Mouse (Mus musculus) adrenal gland, postnatal 36 days (tissue): ENCODE data around the gene Csf2ra. TPM values are rescaled to one million over a fixed set of nuclear protein-coding genes. Genes with fewer than 3 reads are reported as not detected.
"Not testable (repeated sequence)": the region's sequence is repeated elsewhere in the genome, so short reads cannot be mapped to it uniquely, and the experiment has no call there.

Source experiments
- DNase-seq, 2 experiments: peaks; one replicate each; pipeline ENCODE4 v3.0.0; 2021; ENCODE audit warnings: mixed read lengths in 1 of 2
- total RNA-seq, 2 experiments: library from RNA; stranded (reverse); gene quantifications; 2 replicates each; pipeline ENCODE4 v1.2.3; 2021

The Csf2ra gene
- total RNA-seq, 2 experiments from 2014 or later, result 21.2 to 38.3 TPM

DNA sequence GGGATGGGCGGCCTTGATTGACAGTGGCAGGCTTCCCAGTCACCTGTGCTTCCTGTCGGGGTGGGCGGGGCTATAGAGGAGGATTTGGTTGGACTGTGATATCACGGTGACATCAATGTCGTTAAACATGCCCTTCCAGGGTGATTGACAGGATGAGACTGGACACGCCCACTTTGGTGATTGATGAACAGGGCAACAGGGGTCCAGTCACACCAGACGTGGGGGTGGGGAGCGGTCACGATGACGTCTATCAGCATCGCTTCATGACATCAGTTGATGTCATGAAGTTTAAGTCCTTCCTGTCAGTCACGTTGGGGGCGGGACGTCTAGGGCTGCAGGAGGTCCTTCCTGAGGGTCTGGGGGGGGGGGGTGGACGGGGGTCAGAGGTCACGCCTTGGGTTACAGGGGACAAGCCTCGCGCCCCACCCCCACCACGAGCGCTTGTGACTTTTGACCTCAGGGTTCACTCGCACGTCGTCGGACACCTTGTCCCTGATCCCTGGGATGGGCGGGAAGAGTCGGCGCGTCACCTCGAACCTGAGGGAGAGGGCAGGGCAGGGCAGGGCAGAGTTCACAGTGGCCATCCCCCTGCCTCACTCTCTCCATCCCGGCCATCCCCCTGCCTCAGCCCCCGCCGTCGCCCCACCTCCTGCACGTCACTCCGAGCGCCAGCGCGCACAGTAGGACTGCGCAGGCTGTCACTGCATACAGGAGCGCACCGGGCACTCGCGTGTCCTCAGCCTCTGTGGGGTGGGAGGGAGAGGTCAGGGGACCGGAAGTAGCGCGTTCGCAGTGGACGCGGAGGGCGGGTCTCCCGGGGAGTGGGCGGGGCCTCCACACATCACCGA is 3.3 kb downstream of the Csf2ra start:
- DNase-seq, result peak in 1 of 2 experiments; percentile 31

DNA sequence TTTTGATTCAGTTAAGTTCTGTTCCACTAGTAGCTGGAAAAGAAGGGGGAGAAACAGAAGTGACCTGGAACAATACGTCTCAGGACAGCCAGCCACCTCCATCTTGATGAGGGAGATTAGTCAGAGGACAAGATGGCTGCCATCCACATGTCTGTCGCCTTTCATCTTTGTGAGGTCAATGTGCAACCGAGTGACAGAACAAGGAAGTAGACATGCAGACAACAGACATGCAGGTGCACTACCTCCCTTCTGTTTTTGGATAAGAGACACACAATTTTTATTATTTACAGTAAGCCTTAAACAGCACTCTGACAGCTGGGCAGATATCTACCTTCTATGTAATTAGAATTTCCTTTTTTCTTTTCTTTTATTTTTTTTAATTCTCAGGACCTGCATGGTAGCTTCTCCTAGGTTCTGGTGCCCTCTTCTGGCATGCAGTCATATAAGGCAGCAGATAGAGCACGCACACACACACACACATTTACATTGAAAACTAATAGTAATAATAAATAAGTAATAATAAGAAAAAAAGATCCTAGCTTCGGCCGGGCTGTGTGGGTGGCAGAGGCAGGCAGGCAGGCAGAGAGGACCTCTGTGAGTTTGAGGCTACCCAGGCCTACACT is 4.4 kb downstream of the Csf2ra start:
- DNase-seq, result peak in 1 of 2 experiments; percentile 8

GRCm38 (mm10) chr19:61207506-61207905 is 20.7 kb downstream of the Csf2ra start:
- not testable (repeated sequence) for DNase-seq

- DNase-seq, result peak; percentile 18 to 20
Measured at GRCm38 (mm10) chr19:61199836-61200235, 28.4 kb downstream of the Csf2ra start.

DNA sequence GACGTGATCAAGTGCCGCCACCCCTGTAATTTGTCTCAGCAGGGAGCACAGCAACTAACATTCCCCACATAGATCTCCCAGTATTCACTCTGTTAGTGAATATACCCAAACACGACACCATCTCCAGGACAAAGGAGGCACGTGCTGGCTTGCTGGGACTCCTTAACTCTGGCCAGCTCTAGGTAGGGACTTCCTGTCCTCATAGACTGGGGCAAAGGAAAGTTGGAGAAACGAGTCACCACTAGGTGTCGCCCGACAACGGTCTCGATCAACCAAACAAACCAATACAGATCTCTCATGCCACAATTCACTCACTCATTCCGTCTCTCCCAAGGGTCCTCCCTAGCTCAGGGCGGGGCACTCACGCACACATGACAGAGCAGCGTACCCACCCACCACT is 28.9 kb downstream of the Csf2ra start:
- peak; percentile 86 to 88 for DNase-seq

DNA sequence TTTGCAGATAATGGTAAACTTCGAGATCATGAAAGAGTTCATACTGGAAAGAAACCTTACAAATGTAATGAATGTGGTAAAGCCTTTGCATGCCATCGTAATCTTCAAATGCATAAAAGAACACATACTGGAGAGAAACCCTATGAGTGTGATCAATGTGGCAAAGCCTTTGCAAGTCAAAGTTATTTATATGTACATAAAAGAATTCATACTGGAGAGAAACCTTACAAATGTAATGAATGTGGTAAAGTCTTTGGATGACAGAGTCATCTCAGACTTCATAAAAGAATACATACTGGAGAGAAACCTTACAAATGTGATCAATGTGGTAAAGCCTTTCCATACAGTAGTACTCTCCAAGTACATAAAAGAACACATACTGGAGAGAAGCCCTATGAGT is 44.6 kb downstream of the Csf2ra start, which contains the start of gene Gm6020:
Gm6020 (plus strand) TSS at position 301 of the 400 bp plus-strand sequence.
- DNase-seq, result not testable (repeated sequence)

- DNase-seq, result no peak
Measured at GRCm38 (mm10) chr19:61175756-61176324, 52.4 kb downstream of the Csf2ra start, which contains the start of gene Gm7102. Gm7102 (minus strand) TSS chr19:61176309.

Other genes with a start within 250 kb of the Csf2ra start
- 10 to 100 TPM; 40.2 to 41.2 TPM for gene Zfp950, start 87.6 kb downstream of the Csf2ra start, total RNA-seq
- not detected for gene Gm7102, start 52.1 kb downstream of the Csf2ra start, total RNA-seq
- gene Gm6020, start 44.5 kb downstream of the Csf2ra start, total RNA-seq, result not detected
- gene Gm21060, start 68.6 kb upstream of the Csf2ra start, total RNA-seq, result not detected